Mouse (Mus musculus): Measurements from ENCODE around the gene Gm973.

DNA sequence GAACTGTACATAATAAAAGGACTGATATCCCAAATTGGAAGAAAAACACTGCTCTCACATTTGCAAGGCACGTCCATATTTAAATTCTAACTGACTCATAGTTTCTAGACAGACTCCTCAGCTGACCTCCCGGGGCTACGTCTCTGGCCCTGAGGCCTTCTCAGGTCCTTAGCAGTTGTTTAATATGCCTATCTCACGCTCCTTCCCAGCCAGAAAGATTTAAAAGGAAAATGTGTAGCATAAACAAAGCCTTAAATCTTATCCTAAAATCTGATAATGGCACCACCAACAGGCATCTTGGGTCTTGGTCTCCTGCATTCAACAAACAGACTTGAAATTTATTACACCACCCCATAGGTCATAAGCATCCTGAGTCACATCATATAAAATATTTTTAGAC, 62.7 kb downstream of the Gm973 start:
- TF ChIP-seq NRF1 (IDR thresholded peaks at IDR 0.05; ENCODE audit: insufficient read depth, low read depth, low read length, poor library complexity, severe bottlenecking): no peak
- TF ChIP-seq EP300 (IDR thresholded peaks at IDR 0.05; ENCODE audit: low read depth in 1 of 2, low read length in 2 of 2): no peak
- no peak for TF ChIP-seq CHD2 (IDR thresholded peaks at IDR 0.05; ENCODE audit: low read length)
- TF ChIP-seq RCOR1 (IDR thresholded peaks at IDR 0.05; ENCODE audit: low read depth, low read length): no peak
- no peak for TF ChIP-seq ELF1 (IDR thresholded peaks at IDR 0.05; ENCODE audit: low read depth, low read length)
- TF ChIP-seq KAT2A (conservative IDR thresholded peaks at IDR 0.05; ENCODE audit: low read depth, low read length): no peak
- no peak for TF ChIP-seq MXI1 (IDR thresholded peaks at IDR 0.05; ENCODE audit: low read depth, low read length)
- no peak for TF ChIP-seq USF2 (IDR thresholded peaks at IDR 0.05; ENCODE audit: borderline replicate concordance in 1 of 2, insufficient read depth in 1 of 2, low read depth in 1 of 2, low read length in 2 of 2)
- no peak for TF ChIP-seq CTCF (IDR thresholded peaks at IDR 0.05 in 2 of 3, conservative IDR thresholded peaks at IDR 0.05 in 1 of 3; ENCODE audit: control insufficient read depth in 1 of 3, insufficient read depth in 1 of 3, low read depth in 2 of 3, low read length in 3 of 3, poor library complexity in 1 of 3, severe bottlenecking in 1 of 3)
- no peak for TF ChIP-seq GABPA (IDR thresholded peaks at IDR 0.05; ENCODE audit: low read depth, low read length)

All from MEL (cell line).